Mouse (Mus musculus) ES-Bruce4 (cell line): Measurements from ENCODE around the gene Dync2li1.

Experiments used
- CTCF ChIP-seq: IDR thresholded peaks from one replicate; pipeline ENCODE4 v1.8.1; 2011; ENCODE audit warnings: low read depth, low read length
- EP300 ChIP-seq: IDR thresholded peaks from 2 replicates; pipeline ENCODE4 v1.6.1; 2011; ENCODE audit warnings: low read depth, low read length; ENCODE audit not compliant: insufficient read depth
- POLR2A ChIP-seq: IDR thresholded peaks from one replicate; pipeline ENCODE4 v1.8.1; 2011; ENCODE audit warnings: low read length; ENCODE audit not compliant: insufficient read depth

- TF ChIP-seq CTCF (no peak), EP300 (no peak), POLR2A (no peak)
Observed at GRCm38 (mm10) chr17:84615811-84616210, 10.5 kb upstream of the Dync2li1 start.
